Mouse (Mus musculus) heart, embryonic 13.5 days (tissue): ENCODE data around the gene Abhd12. TPM values are rescaled to one million over a fixed set of nuclear protein-coding genes. Genes with fewer than 3 reads are reported as not detected.

Experiments
- ATAC-seq: fragments of 200-750 bp; cut with Nextera tagmentation; 2 replicates; pipeline ENCODE4 v1.8.0; 2017; ENCODE audit warnings: moderate TSS enrichment; ENCODE audit not compliant: insufficient number of reproducible peaks, low FRiP score, low TSS enrichment; ENCODE audit errors: extremely low read depth
- H3K27ac ChIP-seq: fragments of 300-500 bp; sonication (generic); replicated peaks from 2 replicates; pipeline ENCODE4 v1.5.1; 2015; ENCODE audit warnings: moderate library complexity, mild to moderate bottlenecking, inconsistent platforms
- H3K27me3 ChIP-seq: fragments of 300-500 bp; sonication (generic); replicated peaks from 2 replicates; pipeline ENCODE4 v1.6.1; 2015; ENCODE audit warnings: mild to moderate bottlenecking, inconsistent platforms
- H3K36me3 ChIP-seq: fragments of 300-500 bp; sonication (generic); 2 replicates; pipeline ENCODE4 v1.6.1; 2015; ENCODE audit warnings: mild to moderate bottlenecking, inconsistent platforms
- H3K4me1 ChIP-seq: fragments of 300-500 bp; sonication (generic); 2 replicates; pipeline ENCODE4 v1.6.1; 2015; ENCODE audit warnings: inconsistent platforms
- H3K4me2 ChIP-seq: fragments of 300-500 bp; sonication (generic); 2 replicates; pipeline ENCODE4 v1.6.1; 2015; ENCODE audit warnings: inconsistent platforms, mild to moderate bottlenecking, moderate library complexity
- H3K4me3 ChIP-seq: fragments of 300-500 bp; sonication (generic); 2 replicates; pipeline ENCODE4 v1.5.1; 2015; ENCODE audit warnings: moderate library complexity, mild to moderate bottlenecking, inconsistent platforms
- H3K9ac ChIP-seq: fragments of 300-500 bp; sonication (generic); 2 replicates; pipeline ENCODE4 v1.6.1; 2015; ENCODE audit warnings: inconsistent platforms, mild to moderate bottlenecking, moderate library complexity
- H3K9me3 ChIP-seq: fragments of 300-500 bp; sonication (generic); 2 replicates; pipeline ENCODE4 v1.6.1; 2016; ENCODE audit warnings: inconsistent platforms
- WGBS: fragments of 180-500 bp; shearing (Covaris S2); methylation state at CpG from one replicate; pipeline ENCODE4 v1.1.7; 2015; ENCODE audit warnings: mixed read lengths; 5-methylcytosine and 5-hydroxymethylcytosine counted together
- polyA plus RNA-seq: library from polyadenylated mRNA; unstranded; fragments of >200 nt; fragmentation: Nextera tagmentation; extraction: Ambion mirVana; gene quantifications from 2 replicates; pipeline ENCODE4 v1.2.1, GENCODE M21; 2015

The Abhd12 gene
- polyA plus RNA-seq, 1 experiment from 2014 or later = 42.3 TPM

- H3K9me3 ChIP-seq = no peaks in the 10 kb centered on the region
- 88% methylated on average over 5 of the region's 5 CpGs for WGBS
- H3K27me3 ChIP-seq = no peaks in the 10 kb centered on the region
- no peak overlapping the region for H3K27ac ChIP-seq
- no peak for ATAC-seq
- H3K4me2 ChIP-seq = no peak overlapping the region
- peaks cover 19% of the 10 kb centered on the region for H3K4me1 ChIP-seq
- peaks cover 95% of the 10 kb centered on the region for H3K36me3 ChIP-seq
- H3K4me3 ChIP-seq = no peak overlapping the region
- H3K9ac ChIP-seq = no peak overlapping the region
These were observed 103.9 kb downstream of the Abhd12 start for GRCm38 (mm10) chr2:150800616-150801015.

GRCm38 (mm10) chr2:150798084-150798483, 106.5 kb downstream of the Abhd12 start:
- WGBS = 66% methylated on average over 7 of the region's 7 CpGs
- H3K4me3 ChIP-seq = no peak overlapping the region
- peak overlapping the region; percentile 37; the same call in 1 of the 2 replicates for H3K9ac ChIP-seq
- H3K4me1 ChIP-seq = peaks cover 19% of the 10 kb centered on the region
- H3K36me3 ChIP-seq = peaks cover 95% of the 10 kb centered on the region
- ATAC-seq = no peak
- peak overlapping the region; percentile 46; the same call in 1 of the 2 replicates for H3K27ac ChIP-seq
- H3K27me3 ChIP-seq = no peaks in the 10 kb centered on the region
- peak overlapping the region; percentile 14; the same call in 1 of the 2 replicates for H3K4me2 ChIP-seq
- H3K9me3 ChIP-seq = no peaks in the 10 kb centered on the region

GRCm38 (mm10) chr2:150793320-150793719, 111.2 kb downstream of the Abhd12 start:
- no peak for ATAC-seq
- WGBS = 73% methylated on average over 4 of the region's 4 CpGs
- Histone ChIP-seq H3K27ac (no peak overlapping the region), H3K4me1 (peaks cover 34% of the 10 kb centered on the region), H3K9ac (no peak overlapping the region), H3K4me2 (no peak overlapping the region), H3K9me3 (no peaks in the 10 kb centered on the region), H3K36me3 (peaks cover 77% of the 10 kb centered on the region), H3K4me3 (no peak overlapping the region), H3K27me3 (no peaks in the 10 kb centered on the region)

- Histone ChIP-seq H3K36me3 (peaks cover 38% of the 10 kb centered on the region), H3K4me1 (peaks cover 44% of the 10 kb centered on the region), H3K27ac (peak overlapping the region; percentile 95), H3K9ac (peak overlapping the region; percentile 96), H3K27me3 (no peaks in the 10 kb centered on the region), H3K9me3 (no peaks in the 10 kb centered on the region), H3K4me3 (peak overlapping the region; percentile 92), H3K4me2 (peak overlapping the region; percentile 81)
- 23% methylated on average over 4 of the region's 4 CpGs for WGBS
- ATAC-seq = peak; percentile 55; the same call in 1 of the 2 replicates
These were observed 115.6 kb downstream of the Abhd12 start for GRCm38 (mm10) chr2:150788768-150789550.

- Histone ChIP-seq H3K9me3 (no peaks in the 10 kb centered on the region), H3K36me3 (peaks cover 22% of the 10 kb centered on the region), H3K4me2 (peak overlapping the region; percentile 81), H3K4me1 (peaks cover 44% of the 10 kb centered on the region), H3K27ac (peak overlapping the region; percentile 95), H3K27me3 (no peaks in the 10 kb centered on the region), H3K9ac (peak overlapping the region; percentile 96), H3K4me3 (peak overlapping the region; percentile 92)
- WGBS = under 1% methylated on average over 23 of the region's 23 CpGs
- ATAC-seq = no peak; the same call in 1 of the 2 replicates
These were observed 117.2 kb downstream of the Abhd12 start for GRCm38 (mm10) chr2:150787234-150787771.

- no peaks in the 10 kb centered on the region for H3K27me3 ChIP-seq
- H3K9me3 ChIP-seq = no peaks in the 10 kb centered on the region
- WGBS = 3% methylated on average over 53 of the region's 58 CpGs
- peak within 1 kb of the TSS; percentile 92 for H3K4me3 ChIP-seq
- peaks cover 44% of the 10 kb centered on the region for H3K4me1 ChIP-seq
- H3K36me3 ChIP-seq = peaks cover 14% of the 10 kb centered on the region
- H3K9ac ChIP-seq = peak within 1 kb of the TSS; percentile 96
- ATAC-seq = peak; percentile 81
- H3K27ac ChIP-seq = peak within 1 kb of the TSS; percentile 95
- peak within 1 kb of the TSS; percentile 81 for H3K4me2 ChIP-seq
These were observed 118.0 kb downstream of the Abhd12 start, which contains the start of gene Pygb for GRCm38 (mm10) chr2:150786251-150787180. TSS of gene Pygb (plus strand) at chr2:150786735.

GRCm38 (mm10) chr2:150782801-150783200, 121.7 kb downstream of the Abhd12 start:
- Histone ChIP-seq H3K4me2 (no peak overlapping the region), H3K4me1 (peaks cover 32% of the 10 kb centered on the region), H3K4me3 (no peak overlapping the region), H3K27ac (no peak overlapping the region), H3K9ac (no peak overlapping the region), H3K27me3 (no peaks in the 10 kb centered on the region), H3K9me3 (no peaks in the 10 kb centered on the region), H3K36me3 (no peaks in the 10 kb centered on the region)
- WGBS = 75% methylated on average over 2 of the region's 2 CpGs
- ATAC-seq = no peak

Other genes starting within 250 kb of the Abhd12 start
- gene Acss1, start 236.2 kb downstream of the Abhd12 start, polyA plus RNA-seq = 7.6 and 8.4 TPM in 2 replicates
- not detected in 2 replicates for gene Vsx1, start 215.4 kb downstream of the Abhd12 start, polyA plus RNA-seq
- 22.5 and 23.1 TPM in 2 replicates for gene Entpd6, start 155.7 kb downstream of the Abhd12 start, polyA plus RNA-seq
- 185 and 195 TPM in 2 replicates for gene Pygb, start 118.0 kb downstream of the Abhd12 start, polyA plus RNA-seq
- 29.3 and 30.7 TPM in 2 replicates for gene Gins1, start 659 bp upstream of the Abhd12 start, polyA plus RNA-seq
- gene Ninl, start 134.6 kb upstream of the Abhd12 start, polyA plus RNA-seq = 5.3 and 5.8 TPM in 2 replicates
- 20.4 and 24.5 TPM in 2 replicates for gene Nanp, start 134.7 kb upstream of the Abhd12 start, polyA plus RNA-seq
- gene Gm14151, start 187.6 kb upstream of the Abhd12 start, polyA plus RNA-seq = not detected in 2 replicates
- not detected in 2 replicates for gene Gm14147, start 193.5 kb upstream of the Abhd12 start, polyA plus RNA-seq